Mouse (Mus musculus): ENCODE measurements at regions not wholly inside any gene's neighbourhood (a gene's known extent, or its start where the extent isn't known, plus 50 kb on each side); places are given as distances from the start of the nearest gene placed in this dataset.

DNA sequence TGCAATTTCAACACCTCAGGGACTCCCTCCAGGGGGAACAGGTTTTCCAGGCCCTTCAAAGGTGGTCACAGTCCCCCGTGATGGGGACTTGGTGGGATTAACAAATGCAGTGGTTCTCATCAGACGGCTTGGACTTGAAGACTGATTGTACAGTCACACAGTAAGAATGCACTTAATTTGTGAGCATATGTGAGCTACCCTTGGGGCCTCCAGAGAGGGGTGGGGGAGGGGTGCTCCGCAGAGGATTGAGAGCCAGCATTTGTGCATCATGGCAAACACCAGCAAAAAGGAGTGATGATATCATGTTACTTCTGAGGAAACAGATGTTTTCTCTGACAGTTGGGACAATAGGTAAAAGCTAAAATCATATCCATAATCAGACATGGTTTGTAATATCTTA, 59.2 kb upstream of the Smarca2 start:
- no peaks in the 10 kb centered on the region for H3K36me3 ChIP-seq (replicated peaks; ENCODE audit: control insufficient read depth, insufficient read depth, low read depth, low read length)
- DNase-seq (ENCODE audit: low spot score) (peak; percentile 69), ATAC-seq (replicated peaks; ENCODE audit: insufficient number of reproducible peaks, low FRiP score, low TSS enrichment, low read depth) (0 out of 2 replicates have a peak, but pooled peaks have one; percentile 48)
- H3K9ac ChIP-seq (replicated peaks; ENCODE audit: low read length), result no peak overlapping the region
- 30% methylated on average over 3 of the region's 3 CpGs for WGBS
- no peak overlapping the region for H3K4me3 ChIP-seq (ENCODE audit: low read depth, low read length)
- peaks cover 3% of the 10 kb centered on the region for H3K4me1 ChIP-seq (ENCODE audit: control insufficient read depth, insufficient read depth, low read length)
- H3K27ac ChIP-seq (replicated peaks; ENCODE audit: low read depth, low read length), result no peak overlapping the region
- H3K27me3 ChIP-seq (ENCODE audit: control insufficient read depth, insufficient read depth, low read length), result no peaks in the 10 kb centered on the region
- H3K4me2 ChIP-seq (ENCODE audit: low read depth, low read length), result no peak overlapping the region
- no peaks in the 10 kb centered on the region for H3K9me3 ChIP-seq (replicated peaks; ENCODE audit: control insufficient read depth, low read length)

DNA sequence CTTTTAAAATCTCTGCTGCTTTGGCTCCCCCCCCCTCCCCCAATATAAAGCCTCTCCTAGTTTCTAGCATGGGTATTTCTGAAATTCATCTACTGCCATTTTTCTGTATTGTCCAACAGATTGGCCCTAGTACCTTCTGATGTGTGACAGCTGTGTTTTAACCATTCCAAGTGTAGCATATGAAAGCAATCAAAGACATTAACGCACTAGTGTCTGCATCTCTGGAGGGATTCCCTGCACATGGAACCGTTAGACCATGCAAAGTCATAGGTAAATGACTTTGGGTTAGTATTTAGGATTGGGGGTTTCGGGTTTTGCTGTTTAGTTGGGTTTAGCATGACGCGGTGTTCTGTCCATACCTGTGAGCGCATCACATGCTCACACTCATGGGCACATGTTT, 57.3 kb upstream of the Smarca2 start:
- H3K4me1 ChIP-seq (ENCODE audit: control insufficient read depth, insufficient read depth, low read length), result peaks cover 3% of the 10 kb centered on the region
- H3K9me3 ChIP-seq (replicated peaks; ENCODE audit: control insufficient read depth, low read length), result no peaks in the 10 kb centered on the region
- H3K4me2 ChIP-seq (ENCODE audit: low read depth, low read length), result no peak overlapping the region
- no peak overlapping the region for H3K4me3 ChIP-seq (ENCODE audit: low read depth, low read length)
- H3K27me3 ChIP-seq (ENCODE audit: control insufficient read depth, insufficient read depth, low read length), result no peaks in the 10 kb centered on the region
- no peak for ATAC-seq (replicated peaks; ENCODE audit: insufficient number of reproducible peaks, low FRiP score, low TSS enrichment, low read depth)
- H3K27ac ChIP-seq (replicated peaks; ENCODE audit: low read depth, low read length), result no peak overlapping the region
- no peak overlapping the region for H3K9ac ChIP-seq (replicated peaks; ENCODE audit: low read length)
- H3K36me3 ChIP-seq (replicated peaks; ENCODE audit: control insufficient read depth, insufficient read depth, low read depth, low read length), result no peaks in the 10 kb centered on the region
- DNase-seq (ENCODE audit: low spot score), result peak; percentile 61
- 69% methylated on average over 6 of the region's 6 CpGs for WGBS

GRCm38 (mm10) chr19:26548562-26549270, 56.1 kb upstream of the Smarca2 start:
- Histone ChIP-seq H3K36me3 (replicated peaks; ENCODE audit: control insufficient read depth, insufficient read depth, low read depth, low read length) (no peaks in the 10 kb centered on the region), H3K4me2 (ENCODE audit: low read depth, low read length) (no peak overlapping the region), H3K9ac (replicated peaks; ENCODE audit: low read length) (no peak overlapping the region), H3K4me1 (ENCODE audit: control insufficient read depth, insufficient read depth, low read length) (peaks cover 3% of the 10 kb centered on the region), H3K4me3 (ENCODE audit: low read depth, low read length) (no peak overlapping the region), H3K9me3 (replicated peaks; ENCODE audit: control insufficient read depth, low read length) (no peaks in the 10 kb centered on the region), H3K27me3 (ENCODE audit: control insufficient read depth, insufficient read depth, low read length) (no peaks in the 10 kb centered on the region), H3K27ac (replicated peaks; ENCODE audit: low read depth, low read length) (no peak overlapping the region)
- DNase-seq (ENCODE audit: low spot score) (no peak), ATAC-seq (replicated peaks; ENCODE audit: insufficient number of reproducible peaks, low FRiP score, low TSS enrichment, low read depth) (no peak)
- WGBS, result 70% methylated on average over 14 of the region's 14 CpGs

DNA sequence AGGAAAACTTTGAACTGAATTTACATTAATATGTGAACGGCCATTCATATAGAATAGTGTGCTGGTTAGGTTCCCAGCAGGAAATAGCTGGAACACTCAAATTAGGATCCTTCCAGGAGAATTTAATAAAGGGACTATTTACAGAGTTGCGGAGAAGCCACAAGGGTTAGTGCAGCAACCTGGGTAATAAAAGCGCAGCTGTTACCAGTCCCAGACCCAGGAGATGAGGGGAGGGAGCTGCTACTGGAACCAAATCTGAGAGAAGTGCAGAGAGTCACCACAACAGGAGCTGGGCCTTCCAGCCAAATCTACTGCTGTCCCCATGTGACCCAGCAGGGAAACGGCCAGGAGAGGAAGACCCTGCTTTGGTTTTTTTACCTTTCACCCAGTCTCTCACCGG, 54.6 kb upstream of the Smarca2 start:
- ATAC-seq (replicated peaks; ENCODE audit: insufficient number of reproducible peaks, low FRiP score, low TSS enrichment, low read depth) (no peak), DNase-seq (ENCODE audit: low spot score) (peak; percentile 4)
- Histone ChIP-seq H3K4me3 (ENCODE audit: low read depth, low read length) (no peak overlapping the region), H3K27ac (replicated peaks; ENCODE audit: low read depth, low read length) (no peak overlapping the region), H3K4me2 (ENCODE audit: low read depth, low read length) (no peak overlapping the region), H3K36me3 (replicated peaks; ENCODE audit: control insufficient read depth, insufficient read depth, low read depth, low read length) (no peaks in the 10 kb centered on the region), H3K9me3 (replicated peaks; ENCODE audit: control insufficient read depth, low read length) (no peaks in the 10 kb centered on the region), H3K9ac (replicated peaks; ENCODE audit: low read length) (no peak overlapping the region), H3K27me3 (ENCODE audit: control insufficient read depth, insufficient read depth, low read length) (no peaks in the 10 kb centered on the region), H3K4me1 (ENCODE audit: control insufficient read depth, insufficient read depth, low read length) (peaks cover 3% of the 10 kb centered on the region)
- WGBS, result 32% methylated on average over 5 of the region's 5 CpGs
